In genomic region chr9:46111334-46111733, GRCm38 (mm10) we compare ENCODE assay signal across 12 mouse cellular contexts.
A peak's percentile ranks its signal among the peaks of the same experiment; 100 is the strongest.
DNase-seq lines count a peak whose midpoint lies in the region; ATAC-seq and TF ChIP-seq lines count a peak whose summit lies in the region.
"Had no signal": no experiment of that assay in that cellular context is flagged by ENCODE, and none has a peak within 500 bp of the region (broad histone marks: within the 10 kb centered on the region; RNA-seq: fewer than 3 reads in every experiment).

No protein-coding gene starts in this region.

- peak overlapping the region; percentile 56 for H3K27ac ChIP-seq in heart, postnatal 0 days (ENCODE audit: low read depth)
- peak overlapping the region; percentile 56; the same call in 1 of the 2 replicates for H3K27ac ChIP-seq in liver, postnatal 0 days (ENCODE audit: low read depth)
- H3K27ac ChIP-seq: forebrain, embryonic 12.5 days had no signal

- H3K9ac ChIP-seq in heart, postnatal 0 days (replicated peaks; ENCODE audit: low read depth, low read length), result no peak overlapping the region
- H3K9ac ChIP-seq in liver, postnatal 0 days (replicated peaks), result no peak overlapping the region
- H3K9ac ChIP-seq: forebrain, embryonic 12.5 days had no signal

- no peaks in the 10 kb centered on the region for H3K27me3 ChIP-seq in heart, postnatal 0 days (ENCODE audit: control insufficient read depth, insufficient read depth, low read length)
- no peaks in the 10 kb centered on the region for H3K27me3 ChIP-seq in megakaryocyte, embryonic 14.5 days (replicated peaks)
- no peaks in the 10 kb centered on the region for H3K27me3 ChIP-seq in liver, postnatal 0 days (ENCODE audit: insufficient read depth, low read length)
- H3K27me3 ChIP-seq: forebrain, embryonic 12.5 days had no signal

- H3K4me3 ChIP-seq in heart, postnatal 0 days (ENCODE audit: low read depth, low read length), result no peak overlapping the region
- peak overlapping the region; percentile 87 for H3K4me3 ChIP-seq in megakaryocyte, embryonic 14.5 days (replicated peaks)
- H3K4me3 ChIP-seq in liver, postnatal 0 days (ENCODE audit: low read depth, low read length), result no peak overlapping the region
- H3K4me3 ChIP-seq: forebrain, embryonic 12.5 days had no signal

- H3K36me3 ChIP-seq in heart, postnatal 0 days (replicated peaks; ENCODE audit: control insufficient read depth, insufficient read depth, low read length), result no peaks in the 10 kb centered on the region
- H3K36me3 ChIP-seq in megakaryocyte, embryonic 14.5 days (replicated peaks; ENCODE audit: low read length), result peaks cover 27% of the 10 kb centered on the region
- no peaks in the 10 kb centered on the region for H3K36me3 ChIP-seq in liver, postnatal 0 days (replicated peaks; ENCODE audit: insufficient read depth, low read length)
- H3K36me3 ChIP-seq: forebrain, embryonic 12.5 days had no signal

- H3K9me3 ChIP-seq in heart, postnatal 0 days (replicated peaks; ENCODE audit: control insufficient read depth, low read length), result no peaks in the 10 kb centered on the region
- no peaks in the 10 kb centered on the region for H3K9me3 ChIP-seq in megakaryocyte, embryonic 14.5 days
- no peaks in the 10 kb centered on the region for H3K9me3 ChIP-seq in liver, postnatal 0 days (ENCODE audit: low read length)
- H3K9me3 ChIP-seq: forebrain, embryonic 12.5 days had no signal

- peak overlapping the region; percentile 44 for H3K4me2 ChIP-seq in heart, postnatal 0 days (ENCODE audit: low read depth, low read length)
- H3K4me2 ChIP-seq in liver, postnatal 0 days (ENCODE audit: low read depth, low read length), result no peak overlapping the region
- H3K4me2 ChIP-seq: forebrain, embryonic 12.5 days had no signal

- no peak for DNase-seq in heart, postnatal 0 days (ENCODE audit: low spot score)
- no peak for DNase-seq in heart, adult 18-20 months
- DNase-seq in liver, postnatal 0 days, result no peak
- DNase-seq in cerebellum, postnatal 14 days, result no peak
- no peak for DNase-seq in natural killer cell, adult 2 months (ENCODE audit: low spot score in 2 of 2)
- DNase-seq: adrenal gland, postnatal 10 days; cerebellum, adult 9-11 months; gastrocnemius, postnatal 14 days; thymus, postnatal 14 days had no signal

- ATAC-seq in heart, postnatal 0 days (ENCODE audit: insufficient read depth, low read depth), result no peak
- ATAC-seq in megakaryocyte, adult 5-6 weeks (ENCODE audit: poor library complexity, severe bottlenecking), result no peak
- ATAC-seq in liver, postnatal 0 days, result 0 out of 2 replicates have a peak, but pooled peaks have one; percentile 29

- H3K4me1 ChIP-seq in heart, postnatal 0 days (ENCODE audit: control insufficient read depth, insufficient read depth), result peaks cover 35% of the 10 kb centered on the region
- H3K4me1 ChIP-seq in megakaryocyte, embryonic 14.5 days, result peaks cover 91% of the 10 kb centered on the region
- H3K4me1 ChIP-seq in liver, postnatal 0 days (ENCODE audit: insufficient read depth), result peaks cover 44% of the 10 kb centered on the region

- no peak for TF ChIP-seq EP300 in heart, postnatal 0 days (IDR thresholded peaks at IDR 0.05; ENCODE audit: low read depth)
- no peak for TF ChIP-seq EP300 in liver, postnatal 0 days (IDR thresholded peaks at IDR 0.05; ENCODE audit: low read depth)

- no peak for TF ChIP-seq CTCF in heart, postnatal 0 days (IDR thresholded peaks at IDR 0.05; ENCODE audit: low read depth)
- TF ChIP-seq CTCF in liver, postnatal 0 days (IDR thresholded peaks at IDR 0.05; ENCODE audit: low read depth), result no peak
